Mouse (Mus musculus): ENCODE data around the gene Csad.
"Not testable (repeated sequence)": the region's sequence is repeated elsewhere in the genome, so short reads cannot be mapped to it uniquely, and the experiment has no call there.

- not testable (repeated sequence) for TF ChIP-seq GATA1 (IDR thresholded peaks at IDR 0.05; ENCODE audit: borderline replicate concordance, low read length); FLI1 (IDR thresholded peaks at IDR 0.05; ENCODE audit: low read length)
Observed at GRCm38 (mm10) chr15:102155006-102155405, 49.5 kb downstream of the Csad start.
